Mouse (Mus musculus): ENCODE results near the gene Mtnr1b. TPM values are rescaled to one million over a fixed set of nuclear protein-coding genes. Genes with fewer than 3 reads are reported as not detected.

The Mtnr1b gene
- polyA plus RNA-seq, 1 experiment from 2014 or later = not detected

Other genes starting within 250 kb of the Mtnr1b start
- gene Deup1, start 246.6 kb downstream of the Mtnr1b start, polyA plus RNA-seq (2018) = not detected in 3 replicates
- gene Slc36a4, start 164.8 kb downstream of the Mtnr1b start, polyA plus RNA-seq (2018) = 21.2 to 26.7 TPM (median 21.7 TPM) in 3 replicates

Data from macrophage (primary cell).